Mouse (Mus musculus) forebrain, embryonic 14.5 days (tissue): ENCODE results near the gene Nsa2. TPM values are rescaled to one million over a fixed set of nuclear protein-coding genes. Genes with fewer than 3 reads are reported as not detected.

Experiments
- ATAC-seq: fragments of 200-750 bp; cut with Nextera tagmentation; 2 replicates; pipeline ENCODE4 v1.8.0; 2017; ENCODE audit warnings: mild to moderate bottlenecking, moderate library complexity
- DNase-seq: peaks from one replicate; pipeline ENCODE4 v3.0.0-alpha.2; 2015; ENCODE audit warnings: low spot score
- H3K27ac ChIP-seq: fragments of 300-500 bp; sonication (generic); 2 replicates; pipeline ENCODE4 v1.5.1; 2014; ENCODE audit warnings: low read depth, mild to moderate bottlenecking, control low read depth, low read length, moderate library complexity
- H3K27me3 ChIP-seq: fragments of 300-500 bp; sonication (generic); replicated peaks from 2 replicates; pipeline ENCODE4 v1.6.1; 2014; ENCODE audit warnings: low read length, control low read depth, mixed read lengths; ENCODE audit not compliant: control insufficient read depth, insufficient read depth
- H3K36me3 ChIP-seq: fragments of 300-500 bp; sonication (generic); 2 replicates; pipeline ENCODE4 v1.6.1; 2014; ENCODE audit warnings: low read length, control low read depth; ENCODE audit not compliant: control insufficient read depth, insufficient read depth
- H3K4me1 ChIP-seq: fragments of 300-500 bp; sonication (generic); 2 replicates; pipeline ENCODE4 v1.6.1; 2014; ENCODE audit warnings: antibody characterized with exemption, low read length, control low read depth; ENCODE audit not compliant: control insufficient read depth, insufficient read depth
- H3K4me2 ChIP-seq: fragments of 300-500 bp; sonication (generic); 2 replicates; pipeline ENCODE4 v1.6.1; 2014; ENCODE audit warnings: mild to moderate bottlenecking, control low read depth, low read length
- H3K4me3 ChIP-seq: fragments of 300-500 bp; sonication (generic); 2 replicates; pipeline ENCODE4 v1.5.1; 2014; ENCODE audit warnings: low read depth, low read length, control low read depth
- H3K9ac ChIP-seq: fragments of 300-500 bp; sonication (generic); 2 replicates; pipeline ENCODE4 v1.6.1; 2014; ENCODE audit warnings: mild to moderate bottlenecking, low read length, control low read depth, moderate library complexity
- H3K9me3 ChIP-seq: fragments of 300-500 bp; sonication (generic); replicated peaks from 2 replicates; pipeline ENCODE4 v1.6.1; 2016; ENCODE audit warnings: low read length, control low read depth, mixed read lengths; ENCODE audit not compliant: control insufficient read depth
- WGBS: fragments of 180-500 bp; shearing (Covaris S2); extraction: QIAGEN DNeasy Blood & Tissue Kit; methylation state at CpG from one replicate; pipeline ENCODE4 v1.1.7; 2014; 5-methylcytosine and 5-hydroxymethylcytosine counted together
- polyA plus RNA-seq: library from polyadenylated mRNA; unstranded; fragments of >200 nt; fragmentation: Nextera tagmentation; extraction: Ambion mirVana; gene quantifications from 2 replicates; pipeline ENCODE4 v1.2.1, GENCODE M21; 2014

Gene Nsa2
- 51.6 and 61.9 TPM in 2 replicates for polyA plus RNA-seq

DNA sequence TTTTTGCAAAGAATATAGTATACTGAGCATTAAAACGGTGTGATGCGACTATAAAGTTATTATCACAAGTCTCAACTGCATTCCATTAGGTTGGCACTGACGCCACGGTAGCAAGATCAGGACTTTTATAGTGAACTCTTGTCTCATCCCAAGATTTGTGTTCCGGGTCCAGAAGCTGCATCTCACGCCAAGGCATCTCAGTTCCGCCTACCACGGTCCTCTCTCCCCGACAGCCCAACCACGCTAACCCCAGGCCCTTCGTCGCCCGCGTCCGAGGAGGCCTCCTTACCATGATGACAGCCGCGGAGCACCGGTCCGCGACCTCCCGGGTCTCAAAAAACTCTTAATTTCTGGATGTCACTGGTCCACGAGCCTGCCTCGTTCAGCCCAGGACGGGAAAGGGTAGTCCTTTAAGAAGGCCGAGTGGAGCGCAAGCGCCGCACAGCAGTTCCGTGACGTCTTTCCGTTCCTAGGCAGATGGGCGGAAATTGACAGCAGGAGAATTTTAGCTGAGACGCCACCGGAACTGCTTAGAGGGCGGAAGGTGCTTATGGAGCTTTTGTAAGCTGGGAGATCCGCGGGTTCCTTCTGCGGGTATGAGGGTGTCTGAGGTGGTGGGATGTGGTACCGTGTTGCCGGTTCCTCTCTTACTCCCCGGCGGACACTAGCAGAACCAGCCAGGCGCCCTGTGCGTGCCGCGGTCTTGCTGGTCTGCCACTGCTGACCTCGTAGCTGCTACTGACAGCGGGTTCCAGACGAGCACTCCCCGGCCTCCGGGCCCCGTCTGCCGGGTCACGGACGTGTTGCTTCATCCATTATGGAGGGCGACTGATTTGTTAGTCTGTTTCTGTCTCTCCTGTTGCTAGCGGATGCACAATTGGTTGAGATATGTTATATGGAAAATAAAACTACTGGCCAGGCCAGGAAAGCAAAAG is at the start of gene Nsa2, which contains the start of gene Gfm2:
Gene Nsa2, minus strand, starts transcription at position 472 of the 935 bp plus-strand sequence.
Gene Gfm2, plus strand, starts transcription at position 472 of the 935 bp plus-strand sequence.
- DNase-seq (peak; percentile 98), ATAC-seq (peak; percentile 98)
- H3K27ac ChIP-seq: peak within 1 kb of the TSS; percentile 90
- no peaks in the 10 kb centered on the region for H3K9me3 ChIP-seq
- peaks cover 5% of the 10 kb centered on the region; the same call in 1 of the 2 replicates for H3K4me1 ChIP-seq
- H3K27me3 ChIP-seq: no peaks in the 10 kb centered on the region
- H3K36me3 ChIP-seq: peaks cover 21% of the 10 kb centered on the region
- H3K9ac ChIP-seq: peak within 1 kb of the TSS; percentile 91
- peak within 1 kb of the TSS; percentile 88 for H3K4me3 ChIP-seq
- H3K4me2 ChIP-seq: peak within 1 kb of the TSS; percentile 77
- WGBS: under 1% methylated on average over 57 of the region's 57 CpGs

- no peaks in the 10 kb centered on the region for H3K27me3 ChIP-seq
- H3K36me3 ChIP-seq: no peaks in the 10 kb centered on the region
- H3K27ac ChIP-seq: no peak overlapping the region
- DNase-seq (no peak), ATAC-seq (no peak)
- no peak overlapping the region for H3K4me3 ChIP-seq
- H3K4me2 ChIP-seq: no peak overlapping the region
- no peak overlapping the region for H3K9ac ChIP-seq
- no peaks in the 10 kb centered on the region for H3K9me3 ChIP-seq
- WGBS: 87% methylated on average over 4 of the region's 4 CpGs
- H3K4me1 ChIP-seq: no peaks in the 10 kb centered on the region
Measured at GRCm38 (mm10) chr13:97186346-97186745, 48.6 kb upstream of the Nsa2 start.

- no peaks in the 10 kb centered on the region for H3K9me3 ChIP-seq
- no peak overlapping the region for H3K9ac ChIP-seq
- H3K4me3 ChIP-seq: no peak overlapping the region
- ATAC-seq: no peak
- no peak overlapping the region for H3K4me2 ChIP-seq
- peaks cover 7% of the 10 kb centered on the region; the same call in 1 of the 2 replicates for H3K4me1 ChIP-seq
- H3K27ac ChIP-seq: no peak overlapping the region
- WGBS: 74% methylated on average over 5 of the region's 5 CpGs
- peaks cover 9% of the 10 kb centered on the region for H3K36me3 ChIP-seq
- no peaks in the 10 kb centered on the region for H3K27me3 ChIP-seq
- no peak for DNase-seq
Measured at GRCm38 (mm10) chr13:97184656-97185055, 46.9 kb upstream of the Nsa2 start.

GRCm38 (mm10) chr13:97184168-97184567 is 46.4 kb upstream of the Nsa2 start:
- no peak overlapping the region for H3K4me2 ChIP-seq
- ATAC-seq: no peak
- no peak overlapping the region for H3K9ac ChIP-seq
- H3K9me3 ChIP-seq: no peaks in the 10 kb centered on the region
- H3K27ac ChIP-seq: no peak overlapping the region
- 97% methylated on average over 2 of the region's 2 CpGs for WGBS
- H3K36me3 ChIP-seq: peaks cover 13% of the 10 kb centered on the region
- DNase-seq: no peak
- peaks cover 7% of the 10 kb centered on the region; the same call in 1 of the 2 replicates for H3K4me1 ChIP-seq
- no peaks in the 10 kb centered on the region for H3K27me3 ChIP-seq
- H3K4me3 ChIP-seq: no peak overlapping the region

DNA sequence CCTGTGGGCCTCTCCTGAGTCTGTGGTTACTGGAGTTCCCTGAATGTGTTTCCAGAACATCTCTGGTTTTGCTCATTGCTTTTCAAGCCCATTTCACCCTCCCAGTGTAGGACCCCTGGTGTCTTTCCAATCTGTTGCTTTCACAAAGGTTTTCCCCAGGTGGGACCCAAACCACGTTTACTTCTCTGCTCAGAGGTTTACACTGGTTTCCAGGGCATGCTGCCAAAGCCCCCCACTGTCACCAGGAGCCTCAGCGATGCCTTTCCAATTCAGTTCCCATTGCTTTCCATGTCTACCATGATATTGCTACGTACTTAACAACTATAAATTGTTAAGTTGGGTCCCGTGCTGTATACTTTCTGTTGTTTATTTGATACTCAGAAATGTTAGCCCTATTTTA is 45.1 kb upstream of the Nsa2 start:
- Histone ChIP-seq H3K4me2 (no peak overlapping the region), H3K9me3 (no peaks in the 10 kb centered on the region), H3K36me3 (peaks cover 24% of the 10 kb centered on the region), H3K4me1 (peaks cover 7% of the 10 kb centered on the region; the same call in 1 of the 2 replicates), H3K27ac (no peak overlapping the region), H3K27me3 (no peaks in the 10 kb centered on the region), H3K9ac (no peak overlapping the region), H3K4me3 (no peak overlapping the region)
- WGBS: 71% methylated on average over 4 of the region's 4 CpGs
- DNase-seq: no peak
- no peak for ATAC-seq

DNA sequence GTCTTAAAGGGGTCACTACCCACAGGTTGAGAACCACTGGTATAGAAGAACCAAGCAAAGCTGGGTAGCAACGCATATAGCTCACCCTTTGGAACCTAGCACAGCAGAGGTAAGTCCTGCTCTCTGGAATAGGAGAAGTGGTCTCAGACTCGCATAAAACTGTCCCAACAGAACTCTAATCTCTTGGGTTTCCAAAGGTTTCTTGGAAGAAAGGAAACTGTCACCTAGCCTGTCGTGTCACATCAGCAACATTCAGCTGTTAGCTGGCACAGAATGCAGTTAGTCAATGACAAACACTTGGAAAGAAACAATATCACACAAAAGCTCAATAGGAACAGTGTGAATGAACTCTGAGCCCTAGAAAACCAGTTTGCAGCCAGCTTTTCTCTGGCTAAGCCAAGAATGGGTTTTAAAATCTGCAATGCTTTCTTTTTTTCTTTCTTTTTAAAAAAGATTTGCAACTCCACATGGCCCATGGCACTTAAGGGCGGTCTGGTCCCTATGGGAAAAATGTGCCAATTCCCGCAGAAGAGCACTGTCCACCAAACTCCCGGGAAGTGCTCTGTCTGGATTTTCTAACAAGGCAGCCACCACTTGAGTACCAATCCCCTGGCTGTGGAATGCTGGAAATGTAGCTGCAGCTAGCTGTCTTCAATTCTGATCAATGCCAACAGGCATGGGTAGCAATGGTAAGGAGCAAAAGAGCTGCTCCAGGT is 42.5 kb upstream of the Nsa2 start:
- peak; percentile 60 for ATAC-seq
- no peaks in the 10 kb centered on the region for H3K9me3 ChIP-seq
- peak overlapping the region; percentile 15; the same call in 1 of the 2 replicates for H3K4me2 ChIP-seq
- WGBS: 39% methylated on average over 6 of the region's 6 CpGs
- H3K9ac ChIP-seq: no peak overlapping the region
- no peak overlapping the region for H3K27ac ChIP-seq
- H3K4me3 ChIP-seq: no peak overlapping the region
- peak; percentile 71 for DNase-seq
- H3K36me3 ChIP-seq: peaks cover 45% of the 10 kb centered on the region
- H3K4me1 ChIP-seq: peaks cover 7% of the 10 kb centered on the region; the same call in 1 of the 2 replicates
- no peaks in the 10 kb centered on the region for H3K27me3 ChIP-seq

GRCm38 (mm10) chr13:97178943-97179342 is 41.2 kb upstream of the Nsa2 start:
- no peak for DNase-seq
- Histone ChIP-seq H3K4me3 (no peak overlapping the region), H3K9me3 (no peaks in the 10 kb centered on the region), H3K27me3 (no peaks in the 10 kb centered on the region), H3K27ac (no peak overlapping the region), H3K9ac (no peak overlapping the region), H3K36me3 (peaks cover 59% of the 10 kb centered on the region), H3K4me2 (no peak overlapping the region), H3K4me1 (peaks cover 7% of the 10 kb centered on the region; the same call in 1 of the 2 replicates)
- WGBS: 69% methylated on average over 7 of the region's 7 CpGs
- no peak for ATAC-seq

DNA sequence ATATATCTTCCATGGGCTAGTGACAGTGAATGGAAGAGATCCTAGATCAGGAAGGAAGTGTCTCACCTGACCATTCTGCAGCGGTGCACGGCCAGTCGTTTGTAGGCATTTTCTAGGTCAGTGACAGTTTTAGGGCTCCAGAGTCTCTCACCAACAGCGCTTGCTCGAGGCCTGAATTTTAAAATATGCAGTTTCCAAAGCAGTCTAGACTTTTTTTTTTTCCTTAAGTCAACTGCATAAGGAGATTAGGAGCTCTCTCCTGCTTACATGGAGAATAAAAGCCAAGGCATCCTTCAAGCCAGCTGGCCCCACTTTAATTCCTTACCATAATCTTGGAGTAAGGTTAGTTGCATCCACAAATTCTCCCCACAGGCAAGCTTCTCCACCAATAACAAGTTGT is 39.0 kb upstream of the Nsa2 start:
- Histone ChIP-seq H3K36me3 (peaks cover 78% of the 10 kb centered on the region), H3K27me3 (no peaks in the 10 kb centered on the region), H3K4me3 (no peak overlapping the region), H3K9ac (no peak overlapping the region), H3K4me2 (no peak overlapping the region), H3K9me3 (no peaks in the 10 kb centered on the region), H3K4me1 (peaks cover 7% of the 10 kb centered on the region; the same call in 1 of the 2 replicates), H3K27ac (no peak overlapping the region)
- ATAC-seq: no peak
- WGBS: 88% methylated on average over 5 of the region's 5 CpGs
- DNase-seq: no peak
